Mouse (Mus musculus): ENCODE measurements around the gene Acp2.

DNA sequence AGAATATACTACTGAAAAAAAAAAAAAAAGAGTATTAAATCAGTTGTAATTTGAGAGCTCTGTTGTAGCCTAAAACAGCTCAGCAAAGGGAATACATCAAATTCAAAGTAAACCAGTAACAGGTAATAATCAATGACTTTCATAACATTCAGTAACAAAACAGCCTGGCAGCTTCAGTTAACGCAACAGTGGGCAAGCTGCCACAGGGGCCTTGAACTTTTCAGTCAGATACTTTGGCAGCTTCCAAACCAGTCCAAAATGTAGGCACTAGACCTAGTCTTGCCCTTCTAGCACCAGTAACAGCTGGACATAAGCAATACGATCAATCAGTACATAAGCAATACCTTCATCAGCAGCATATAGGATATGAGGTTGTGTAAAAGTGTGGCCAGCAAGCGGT, 48.6 kb upstream of the Acp2 start:
- no peak for TF ChIP-seq POLR2A (IDR thresholded peaks at IDR 0.05; ENCODE audit: insufficient read depth, low read depth, low read length)
- no peak for TF ChIP-seq CTCF (IDR thresholded peaks at IDR 0.05; ENCODE audit: insufficient read depth, low read depth, low read length)
